Mouse (Mus musculus): ENCODE results near the gene Cd27.
A peak's percentile ranks its signal among the peaks of the same experiment; 100 is the strongest.

Gene Cd27

GRCm38 (mm10) chr6:125241566-125241965, 4.8 kb upstream of the Cd27 start:
- DNase-seq = no peak

GRCm38 (mm10) chr6:125240617-125241016, 3.8 kb upstream of the Cd27 start:
- DNase-seq = no peak

GRCm38 (mm10) chr6:125239547-125239946, 2.7 kb upstream of the Cd27 start:
- no peak for DNase-seq

- DNase-seq = no peak
Observed at GRCm38 (mm10) chr6:125238396-125238795, 1.6 kb upstream of the Cd27 start.

- no peak for DNase-seq
Observed at GRCm38 (mm10) chr6:125237421-125237820, 611 bp upstream of the Cd27 start.

- DNase-seq = no peak
Observed at GRCm38 (mm10) chr6:125236341-125236740, 469 bp downstream of the Cd27 start.

GRCm38 (mm10) chr6:125234520-125234828, 2.3 kb downstream of the Cd27 start:
- no peak for DNase-seq

GRCm38 (mm10) chr6:125233816-125234519, 2.8 kb downstream of the Cd27 start:
- peak; percentile 94 for DNase-seq

- no peak for DNase-seq
Observed at GRCm38 (mm10) chr6:125232516-125232915, 4.3 kb downstream of the Cd27 start.

- no peak for DNase-seq
Observed at GRCm38 (mm10) chr6:125232045-125232437, 4.8 kb downstream of the Cd27 start.

GRCm38 (mm10) chr6:125231117-125232044, 5.4 kb downstream of the Cd27 start, which contains the start of gene Tapbpl:
Gene Tapbpl, minus strand, starts transcription at chr6:125231860.
- peak; percentile 98 for DNase-seq

GRCm38 (mm10) chr6:125230571-125230970, 6.2 kb downstream of the Cd27 start:
- DNase-seq = no peak

- DNase-seq = peak; percentile 78
Observed at GRCm38 (mm10) chr6:125225518-125226115, 11.2 kb downstream of the Cd27 start.

GRCm38 (mm10) chr6:125222577-125222976, 14.2 kb downstream of the Cd27 start:
- DNase-seq = peak; percentile 73

- peak; percentile 91 for DNase-seq
Observed at GRCm38 (mm10) chr6:125222146-125222545, 14.7 kb downstream of the Cd27 start.

- peak; percentile 83 for DNase-seq
Observed at GRCm38 (mm10) chr6:125221115-125221745, 15.6 kb downstream of the Cd27 start.

GRCm38 (mm10) chr6:125218963-125219362, 17.8 kb downstream of the Cd27 start:
- no peak for DNase-seq

- no peak for DNase-seq
Observed at GRCm38 (mm10) chr6:125217899-125218298, 18.9 kb downstream of the Cd27 start.

GRCm38 (mm10) chr6:125216898-125217297, 19.9 kb downstream of the Cd27 start:
- DNase-seq = no peak

GRCm38 (mm10) chr6:125215148-125215954, 21.5 kb downstream of the Cd27 start, which contains the start of gene Vamp1:
Gene Vamp1, plus strand, starts transcription at chr6:125215551.
- peak; percentile 100 for DNase-seq

- DNase-seq = peak; percentile 83
Observed at GRCm38 (mm10) chr6:125213715-125214114, 23.1 kb downstream of the Cd27 start.

GRCm38 (mm10) chr6:125213129-125213528, 23.7 kb downstream of the Cd27 start:
- peak; percentile 66 for DNase-seq

Data from heart, adult 11 months (tissue).